Mouse (Mus musculus) megakaryocyte progenitor cell, adult 5-6 weeks (primary cell): ENCODE results near the gene Rap1b. TPM values are rescaled to one million over a fixed set of nuclear protein-coding genes. Genes with fewer than 3 reads are reported as not detected.

ENCODE experiments used
- ATAC-seq: replicated peaks from 2 replicates; pipeline ENCODE4 v1.8.0; 2016; ENCODE audit warnings: mild to moderate bottlenecking, moderate TSS enrichment, inconsistent platforms; ENCODE audit not compliant: poor library complexity
- total RNA-seq, 2 experiments: library from RNA; stranded (forward) in 1 of 2; stranded (reverse) in 1 of 2; fragments of 157-497, 149-512 nt in 1 of 2; fragments of 200-1000 nt in 1 of 2; gene quantifications; 2 replicates each; pipeline versions ENCODE4 v1.2.3 to v1.2.4; 2015 to 2017

The Rap1b gene
- total RNA-seq, 2 experiments from 2014 or later: 95.6 to 215 TPM

- peak; percentile 6 for ATAC-seq
Observed at GRCm38 (mm10) chr10:117860361-117860760, 14.5 kb upstream of the Rap1b start.

- no peak for ATAC-seq
Observed at GRCm38 (mm10) chr10:117859800-117860199, 14.0 kb upstream of the Rap1b start.

GRCm38 (mm10) chr10:117858241-117858640 is 12.4 kb upstream of the Rap1b start:
- ATAC-seq: no peak

GRCm38 (mm10) chr10:117856001-117856720 is 10.3 kb upstream of the Rap1b start:
- ATAC-seq: peak; percentile 45

GRCm38 (mm10) chr10:117852648-117853192 is 6.9 kb upstream of the Rap1b start:
- ATAC-seq: no peak

- ATAC-seq: no peak
Observed at GRCm38 (mm10) chr10:117848981-117849380, 3.1 kb upstream of the Rap1b start.

- no peak for ATAC-seq
Observed at GRCm38 (mm10) chr10:117846796-117847195, 961 bp upstream of the Rap1b start.

GRCm38 (mm10) chr10:117846260-117846632 is 411 bp upstream of the Rap1b start:
- peak; percentile 56 for ATAC-seq

- peak; percentile 35 for ATAC-seq
Observed at GRCm38 (mm10) chr10:117844782-117845596, 846 bp downstream of the Rap1b start.

- ATAC-seq: no peak
Observed at GRCm38 (mm10) chr10:117844279-117844678, 1.6 kb downstream of the Rap1b start.

- ATAC-seq: no peak
Observed at GRCm38 (mm10) chr10:117843690-117844089, 2.1 kb downstream of the Rap1b start.

GRCm38 (mm10) chr10:117841765-117842164 is 4.1 kb downstream of the Rap1b start:
- no peak for ATAC-seq

- peak; percentile 23 for ATAC-seq
Observed at GRCm38 (mm10) chr10:117840431-117840995, 5.3 kb downstream of the Rap1b start.

GRCm38 (mm10) chr10:117839737-117840136 is 6.1 kb downstream of the Rap1b start:
- ATAC-seq: no peak

GRCm38 (mm10) chr10:117838924-117839323 is 6.9 kb downstream of the Rap1b start:
- peak; percentile 58 for ATAC-seq

GRCm38 (mm10) chr10:117836354-117836753 is 9.5 kb downstream of the Rap1b start:
- peak; percentile 76 for ATAC-seq

GRCm38 (mm10) chr10:117835453-117835852 is 10.4 kb downstream of the Rap1b start:
- no peak for ATAC-seq

- no peak for ATAC-seq
Observed at GRCm38 (mm10) chr10:117830797-117831196, 15.0 kb downstream of the Rap1b start.

- ATAC-seq: peak; percentile 39
Observed at GRCm38 (mm10) chr10:117829472-117830155, 16.2 kb downstream of the Rap1b start.

GRCm38 (mm10) chr10:117829022-117829421 is 16.8 kb downstream of the Rap1b start:
- peak; percentile 15 for ATAC-seq

- ATAC-seq: no peak
Observed at GRCm38 (mm10) chr10:117828536-117828935, 17.3 kb downstream of the Rap1b start.
